Mouse (Mus musculus) left cerebral cortex, adult 2 months (tissue): ENCODE data around the gene Dgkb. TPM values are rescaled to one million over a fixed set of nuclear protein-coding genes. Genes with fewer than 3 reads are reported as not detected.

ENCODE experiments used
- DNase-seq, 2 experiments: peaks; one replicate each; pipeline ENCODE4 v3.0.0; 2021 to 2022; ENCODE audit warnings: low spot score in 2 of 2, mixed read lengths in 1 of 2; ENCODE audit errors: extremely low spot score in 1 of 2
- H3K27ac ChIP-seq: fragments of 200-600 bp; 2 replicates; pipeline ENCODE4 v1.8.1; 2022
- H3K4me3 ChIP-seq: fragments of 200-600 bp; 2 replicates; pipeline ENCODE4 v1.8.1; 2022
- CTCF ChIP-seq: fragments of 200-600 bp; IDR thresholded peaks from 2 replicates; pipeline ENCODE4 v1.8.1; 2022; ENCODE audit warnings: antibody characterized with exemption, mild to moderate bottlenecking, moderate library complexity
- intact Hi-C: fragments of 180-260 bp; cut with DNase I; formaldehyde crosslinking; loops from one replicate; pipeline ENCODE4 v1.15.1; 2025
- long read RNA-seq, 2 experiments: library from polyadenylated mRNA; stranded (forward); transcript quantifications; one replicate each; pipeline ENCODE4 v2.0.0; 2021; ENCODE audit warnings: borderline mapping rate in 2 of 2
- total RNA-seq, 2 experiments: library from RNA; stranded (reverse); gene quantifications; 2 replicates each; pipeline ENCODE4 v1.2.3; 2021

The Dgkb gene
- 100 to 1,000 TPM; 126 to 143 TPM for total RNA-seq
- long read RNA-seq, experiment 1, full-length matches to known transcripts: 41 of 93 reads
- long read RNA-seq, experiment 1, partial matches to known transcripts: 16 of 93 reads
- long read RNA-seq, experiment 1, other reads (novel, unspliced or antisense): 36 of 93 reads
- long read RNA-seq, experiment 2, full-length matches to known transcripts: 36 of 86 reads
- long read RNA-seq, experiment 2, partial matches to known transcripts: 17 of 86 reads
- long read RNA-seq, experiment 2, other reads (novel, unspliced or antisense): 33 of 86 reads

GRCm38 (mm10) chr12:37817426-37817825 is at the start of gene Dgkb:
TSS of gene Dgkb (plus strand) at chr12:37817726.
- intact Hi-C loops: no loop called here
- no peak for TF ChIP-seq CTCF
- no peak within 1 kb of the TSS for H3K27ac ChIP-seq
- no peak for DNase-seq
- H3K4me3 ChIP-seq: no peak within 1 kb of the TSS

- TF ChIP-seq CTCF: no peak
- DNase-seq: peak; percentile 54 to 76
- intact Hi-C loops: loop anchor here (1.0 to 10.0 kb wide), 3 partner anchors 110 to 1725 kb away; no protein-coding TSS in a partner anchor
- no peak overlapping the region for H3K27ac ChIP-seq
- no peak overlapping the region for H3K4me3 ChIP-seq
These were observed 47.7 kb upstream of the Dgkb start for GRCm38 (mm10) chr12:37769844-37770243.

GRCm38 (mm10) chr12:37773681-37774357 is 43.7 kb upstream of the Dgkb start:
- Histone ChIP-seq H3K27ac (peak overlapping the region; percentile 12; the same call in 1 of the 2 replicates), H3K4me3 (peak overlapping the region; percentile 29)
- intact Hi-C loops: loop anchor here (1.0 to 10.0 kb wide), 3 partner anchors 203 to 1721 kb away; no protein-coding TSS in a partner anchor
- TF ChIP-seq CTCF: peak; percentile 68
- DNase-seq: peak; percentile 14 to 22

GRCm38 (mm10) chr12:37774591-37774990 is 42.9 kb upstream of the Dgkb start:
- intact Hi-C loops: loop anchor here (5.0 to 10.0 kb wide), 2 partner anchors 203 to 1720 kb away; no protein-coding TSS in a partner anchor
- Histone ChIP-seq H3K4me3 (no peak overlapping the region), H3K27ac (no peak overlapping the region)
- no peak for TF ChIP-seq CTCF
- no peak for DNase-seq

- DNase-seq: no peak
- intact Hi-C loops: no loop called here
- TF ChIP-seq CTCF: no peak
- Histone ChIP-seq H3K27ac (no peak overlapping the region), H3K4me3 (no peak overlapping the region)
These were observed 21.1 kb upstream of the Dgkb start for GRCm38 (mm10) chr12:37796265-37796928.

- no peak overlapping the region for H3K27ac ChIP-seq
- intact Hi-C loops: no loop called here
- DNase-seq: no peak
- TF ChIP-seq CTCF: no peak
- no peak overlapping the region for H3K4me3 ChIP-seq
These were observed 3.4 kb upstream of the Dgkb start for GRCm38 (mm10) chr12:37814122-37814521.

GRCm38 (mm10) chr12:37821052-37821810 is 3.7 kb downstream of the Dgkb start:
- intact Hi-C loops: no loop called here
- Histone ChIP-seq H3K27ac (no peak overlapping the region), H3K4me3 (no peak overlapping the region)
- no peak for DNase-seq
- no peak for TF ChIP-seq CTCF

- peak; percentile 70 to 72 for DNase-seq
- Histone ChIP-seq H3K27ac (peak overlapping the region; percentile 87), H3K4me3 (peak overlapping the region; percentile 56)
- no peak for TF ChIP-seq CTCF
- intact Hi-C loops: loop anchor here (1.0 to 5.0 kb wide), 4 partner anchors 98 to 237 kb away; no protein-coding TSS in a partner anchor
These were observed 62.8 kb downstream of the Dgkb start for GRCm38 (mm10) chr12:37880042-37881017.

- DNase-seq: no peak
- TF ChIP-seq CTCF: no peak
- Histone ChIP-seq H3K27ac (peak overlapping the region; percentile 87), H3K4me3 (peak overlapping the region; percentile 56)
- intact Hi-C loops: loop anchor here (2.0 to 5.0 kb wide), 3 partner anchors 97 to 236 kb away; no protein-coding TSS in a partner anchor
These were observed 63.9 kb downstream of the Dgkb start for GRCm38 (mm10) chr12:37881376-37881775.

- no peak overlapping the region; the same call in 1 of the 2 replicates for H3K27ac ChIP-seq
- intact Hi-C loops: loop anchor here (5.0 kb wide), 2 partner anchors 135 to 235 kb away; no protein-coding TSS in a partner anchor
These were observed 65.3 kb downstream of the Dgkb start for GRCm38 (mm10) chr12:37882796-37883195.

More at GRCm38 (mm10) chr12:37882796-37883195, 65.3 kb downstream of the Dgkb start:
- H3K4me3 ChIP-seq: no peak overlapping the region
- TF ChIP-seq CTCF: no peak
- DNase-seq: no peak
